Comparison of ENCODE assay signal across 8 mouse cellular contexts in genomic region chr5:96209459-96209858, GRCm38 (mm10). TPM values are rescaled to one million over a fixed set of nuclear protein-coding genes. Genes with fewer than 3 reads are reported as not detected.
DNase-seq lines count a peak whose midpoint lies in the region; ATAC-seq lines count a peak whose summit lies in the region.

Gene Mrpl1 (plus strand): TSS chr5:96209493.

- H3K27me3 ChIP-seq in splenic B cell, adult 2 months (ENCODE audit: control insufficient read depth, insufficient read depth, low read length, poor library complexity, severe bottlenecking) = no peaks in the 10 kb centered on the region

- intact Hi-C loops in left cerebral cortex, postnatal 4 days (cut with DNase I) = loop anchor here (5.0 kb wide), 1 partner anchor 47 kb away; the partner anchor contains the start of gene Cnot6l

- peak; percentile 78 for DNase-seq in A20 (ENCODE audit: low read depth, low spot score)
- peak; percentile 44 to 82 for DNase-seq in adrenal gland, adult (ENCODE audit: inconsistent age in 2 of 2, low spot score in 1 of 2)
- DNase-seq in embryo, embryonic 10.5 days (ENCODE audit: low spot score) = peak; percentile 60
- peak; percentile 23 for DNase-seq in gastrocnemius, postnatal 25 days
- peak; percentile 13 for DNase-seq in left cerebral cortex, postnatal 4 days
- peak; percentile 45 for DNase-seq in mesoderm, embryonic 11.5 days (ENCODE audit: low read depth, low spot score)
- DNase-seq in splenic B cell, adult 2 months (ENCODE audit: low read depth, low spot score) = peak; percentile 52

- no peaks in the 10 kb centered on the region for H3K36me3 ChIP-seq in splenic B cell, adult 2 months (ENCODE audit: control insufficient read depth, insufficient read depth, low read length, poor library complexity, severe bottlenecking)

- peak; percentile 58 for ATAC-seq in inflammation-experienced regulatory T-cells, adult 6 months

RNA-seq across cellular contexts. Expression of gene Mrpl1, which starts in this region (rescaled TPM):
- total RNA-seq in gastrocnemius, postnatal 25 days (2021) = 10 to 100 TPM; 23.6 to 27.4 TPM
- polyA plus RNA-seq in inflammation-experienced regulatory T-cells, adult 6 months (2017; shearing (Covaris generic)) = 10 to 100 TPM; 21.8 to 24.4 (median 23.1) TPM
- 10 to 100 TPM; 15.7 to 16.5 TPM for total RNA-seq in left cerebral cortex, postnatal 4 days (2021)

Comparison
In these comparisons a context has a peak if more than half of its experiments do, and no peak if none do; other contexts are left out.
1. Peak in every context shown above with its lines: DNase-seq and ATAC-seq.
2. DNase-seq: peak in every context shown above with its lines; median percentile 78 in A20; 63 in adrenal gland, adult; 60 in embryo, embryonic 10.5 days; 52 in splenic B cell, adult 2 months; 45 in mesoderm, embryonic 11.5 days; 23 in gastrocnemius, postnatal 25 days; 13 in left cerebral cortex, postnatal 4 days.